Mouse (Mus musculus) urinary bladder, postnatal 25 days (tissue): Measurements from ENCODE around the gene Tmeff1.

ENCODE experiments used
- DNase-seq: peaks from one replicate; pipeline ENCODE4 v3.0.0; 2022; ENCODE audit warnings: low spot score

Gene Tmeff1

DNA sequence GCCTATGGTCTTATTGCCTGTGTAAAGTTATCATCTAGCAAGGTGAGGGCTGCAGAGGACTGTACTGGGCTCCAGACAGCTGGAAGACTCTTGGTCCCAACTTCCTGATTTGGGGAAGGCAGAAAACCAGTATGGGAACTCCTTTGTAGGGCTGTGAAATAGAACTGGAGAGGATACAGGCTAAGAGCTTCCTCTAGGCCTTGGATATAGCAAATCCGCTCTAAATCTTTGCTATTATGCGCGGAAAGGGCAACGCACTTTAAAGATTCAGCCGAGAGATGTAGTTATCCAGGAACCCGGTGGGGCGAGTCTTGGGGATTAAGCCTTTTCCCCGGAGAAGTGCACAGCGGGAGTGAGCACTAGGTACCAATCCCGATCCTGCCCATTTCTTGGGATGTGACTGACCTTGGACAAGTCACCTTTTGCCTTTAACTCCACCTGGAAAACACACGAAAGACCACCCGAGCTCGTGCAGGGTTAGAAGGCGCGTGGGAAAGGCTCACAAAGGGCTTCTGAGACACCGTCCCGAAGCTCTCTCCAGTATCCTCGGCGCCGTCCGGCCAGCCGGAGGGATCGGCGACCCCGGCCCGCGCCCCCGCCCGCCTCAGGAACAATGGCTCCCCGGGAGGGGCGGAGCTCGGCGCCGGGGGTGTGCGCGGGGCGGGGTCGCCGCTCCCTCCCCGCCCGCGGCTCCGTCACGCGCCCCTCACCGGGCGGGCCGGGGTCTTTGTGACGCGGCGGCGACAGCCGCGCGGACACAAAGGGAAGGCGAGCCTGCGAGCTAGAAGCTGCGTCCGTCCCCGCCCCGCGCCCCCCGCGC is at the start of gene Tmeff1:
Gene Tmeff1 (plus strand): TSS at position 754 of the 820 bp plus-strand sequence.
- DNase-seq, result peak; percentile 26

DNA sequence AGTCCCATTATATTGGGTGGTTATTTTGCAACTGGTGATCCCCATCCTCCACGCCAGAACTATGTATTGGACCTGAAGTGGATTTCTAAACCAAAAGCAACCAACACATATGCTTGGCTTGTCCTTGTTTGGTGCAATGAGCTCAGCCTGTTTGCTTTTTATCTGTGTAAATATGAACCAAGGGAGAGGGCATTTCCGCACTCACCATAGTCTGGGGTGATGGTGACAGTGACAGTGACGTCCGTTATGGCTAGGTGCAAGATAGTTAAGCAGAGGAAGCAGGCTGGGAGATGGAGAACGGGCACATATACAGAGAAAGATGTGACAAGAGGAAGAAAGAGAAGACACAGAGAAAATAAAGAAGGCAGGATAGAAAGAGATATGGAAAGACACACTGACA is 48.7 kb upstream of the Tmeff1 start:
- no peak for DNase-seq

DNA sequence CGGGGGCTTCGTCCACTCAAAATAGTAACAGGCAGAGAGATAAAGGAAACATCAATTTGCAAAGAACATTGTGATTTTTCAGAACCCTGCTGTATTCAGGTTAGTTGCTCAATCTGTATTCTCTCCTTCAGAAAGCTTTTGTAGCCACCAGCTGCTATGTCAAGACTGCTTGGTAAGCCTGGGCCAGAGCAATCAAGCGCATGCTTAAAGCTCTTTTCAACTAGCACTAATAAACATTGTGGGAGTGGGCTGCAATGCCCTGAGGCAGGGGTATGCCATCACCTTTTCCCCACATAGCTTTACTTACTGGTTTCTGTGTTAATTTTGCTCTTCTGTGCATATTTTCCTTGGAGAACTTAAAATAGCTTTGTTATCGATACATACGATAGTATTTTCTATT is 48.0 kb upstream of the Tmeff1 start:
- DNase-seq, result no peak

DNA sequence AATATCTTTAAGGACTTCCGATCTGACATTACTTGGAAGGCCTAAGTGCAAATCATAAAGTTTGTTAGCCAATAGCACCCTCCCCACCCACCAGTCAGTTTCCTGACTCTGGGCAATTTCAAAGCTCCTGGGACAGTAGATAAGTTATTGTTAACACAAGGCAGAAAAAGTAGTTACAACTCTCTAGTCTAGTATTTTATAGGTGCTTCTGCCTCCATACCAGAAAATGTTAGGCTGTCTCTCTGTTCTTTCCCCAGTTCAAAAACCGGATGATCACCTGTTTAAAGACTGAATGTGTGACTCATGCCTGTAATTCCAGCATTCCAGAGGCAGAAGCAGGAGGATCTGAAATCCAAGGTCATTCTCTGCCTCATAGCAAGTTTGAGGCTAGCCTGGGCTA is 46.4 kb upstream of the Tmeff1 start:
- DNase-seq, result no peak

GRCm38 (mm10) chr4:48539841-48540575 is 45.0 kb upstream of the Tmeff1 start, which contains the start of gene Msantd3:
TSS of gene Msantd3 (plus strand) at chr4:48539935.
- DNase-seq, result peak; percentile 47

DNA sequence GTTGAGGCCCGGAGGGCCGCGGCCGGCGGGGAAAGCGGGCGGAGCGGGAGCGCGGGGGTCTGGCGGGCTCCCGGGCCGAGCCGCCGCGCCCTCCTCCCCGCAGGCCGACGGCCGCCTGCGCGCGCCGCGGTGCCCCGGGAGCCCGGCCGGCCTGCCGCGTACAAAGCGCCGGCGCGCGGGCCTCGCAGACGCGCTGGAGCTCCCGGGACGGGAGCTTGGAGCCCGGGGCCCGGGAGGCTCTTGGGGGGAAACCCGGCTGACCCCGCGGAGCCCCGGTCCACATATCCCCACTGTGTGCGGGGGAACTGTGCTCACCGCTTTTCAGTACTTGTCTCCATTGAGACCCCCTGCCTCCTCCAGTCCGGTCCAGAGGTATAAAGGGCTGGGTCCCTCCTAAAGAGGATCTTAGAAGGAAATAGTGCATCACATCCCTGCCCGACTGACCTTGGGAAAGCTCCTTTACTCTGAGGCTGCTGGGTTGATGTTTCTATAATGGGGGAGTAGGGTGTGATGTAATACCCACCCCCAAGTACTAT is 44.3 kb upstream of the Tmeff1 start:
- peak; percentile 41 for DNase-seq

DNA sequence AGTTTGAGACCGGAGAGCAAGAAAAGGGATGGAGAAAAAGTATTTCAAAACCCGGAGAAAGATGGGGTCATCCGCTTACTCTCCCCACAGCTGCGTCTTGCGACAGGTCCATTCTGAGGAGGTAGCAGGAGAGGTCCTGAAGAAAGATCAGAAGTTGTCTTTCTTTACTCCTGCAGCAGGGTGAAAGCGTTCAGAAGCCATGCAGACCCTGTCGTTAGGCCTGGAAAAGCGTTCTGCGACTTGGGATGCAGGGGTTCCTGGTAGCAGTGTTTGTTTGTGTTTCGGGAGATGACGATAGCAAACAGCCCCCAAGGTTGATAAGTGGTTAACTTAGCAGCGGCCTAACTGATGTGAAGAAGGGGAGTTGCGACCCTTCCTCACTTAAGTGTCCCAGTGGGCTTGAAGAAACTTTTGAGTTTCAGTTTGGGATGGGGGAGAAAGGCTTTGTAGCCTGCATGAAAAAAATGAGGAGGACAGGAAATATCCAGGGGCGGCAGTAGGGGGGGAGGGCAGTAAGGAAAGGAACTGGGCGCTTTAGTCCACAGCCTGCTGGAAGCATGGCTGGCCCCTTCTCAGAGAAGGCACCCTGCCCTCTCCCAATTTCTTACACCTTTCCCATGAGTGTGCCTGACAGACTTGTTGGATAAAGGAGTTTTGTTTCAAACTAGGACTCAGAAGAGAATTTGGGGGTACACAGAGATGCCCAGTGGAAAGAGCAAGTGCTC is 43.3 kb upstream of the Tmeff1 start:
- no peak for DNase-seq

DNA sequence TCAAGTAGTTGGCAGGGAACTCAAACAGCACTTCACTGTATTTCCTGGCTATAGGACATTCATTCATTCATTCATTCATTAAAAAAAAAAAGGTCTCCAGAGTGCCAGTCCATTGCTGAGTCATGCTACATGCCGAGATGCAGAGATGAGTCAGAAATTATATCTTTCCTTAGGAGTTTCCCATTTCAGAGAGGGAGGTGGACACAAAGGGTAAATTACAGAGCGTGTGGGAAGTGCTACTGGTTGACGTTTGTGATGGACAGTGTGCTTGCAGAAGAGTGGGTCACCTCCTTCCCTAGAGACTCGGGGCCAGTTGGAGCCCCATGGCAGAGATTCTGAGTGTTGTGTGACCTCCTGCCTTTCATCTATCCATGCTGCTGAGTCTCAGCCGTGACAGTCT is 42.6 kb upstream of the Tmeff1 start:
- no peak for DNase-seq

DNA sequence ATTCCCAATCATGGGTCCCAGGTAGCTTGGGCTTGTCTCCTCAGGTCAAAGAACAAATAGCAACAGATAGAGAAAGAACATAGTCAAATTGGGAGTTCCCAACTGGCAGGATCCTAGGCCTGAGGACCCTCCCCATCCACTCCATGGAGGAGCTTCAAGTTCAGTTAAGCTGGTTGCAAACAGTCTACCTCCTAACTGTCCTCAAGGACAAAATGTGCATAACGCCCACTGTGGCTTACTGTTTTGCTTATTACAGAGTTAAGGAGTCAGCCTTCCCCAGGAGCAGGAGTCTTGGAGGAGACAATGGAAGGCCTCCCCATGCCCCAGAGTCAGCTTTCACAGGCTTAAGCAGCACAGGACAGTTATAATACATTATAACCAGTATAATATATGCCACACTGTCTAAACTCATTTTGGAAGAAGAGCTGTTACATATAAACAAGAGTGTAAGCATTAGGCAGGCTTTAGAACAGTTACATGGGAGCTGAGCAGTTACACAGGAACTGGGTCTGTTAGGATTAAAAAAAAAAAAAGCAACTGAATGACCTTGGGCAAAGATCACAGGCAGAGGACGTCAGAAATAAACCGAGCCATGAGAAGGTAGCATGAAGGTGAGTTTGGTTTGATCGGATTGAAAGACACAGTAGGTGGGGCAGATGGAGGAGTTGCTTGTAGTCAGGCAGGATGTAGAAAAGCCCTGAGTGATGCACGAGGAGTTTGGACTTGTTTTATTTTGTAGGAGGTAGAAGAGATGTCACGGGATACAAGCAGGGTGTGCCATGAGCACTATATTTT is 41.7 kb upstream of the Tmeff1 start:
- DNase-seq, result no peak

DNA sequence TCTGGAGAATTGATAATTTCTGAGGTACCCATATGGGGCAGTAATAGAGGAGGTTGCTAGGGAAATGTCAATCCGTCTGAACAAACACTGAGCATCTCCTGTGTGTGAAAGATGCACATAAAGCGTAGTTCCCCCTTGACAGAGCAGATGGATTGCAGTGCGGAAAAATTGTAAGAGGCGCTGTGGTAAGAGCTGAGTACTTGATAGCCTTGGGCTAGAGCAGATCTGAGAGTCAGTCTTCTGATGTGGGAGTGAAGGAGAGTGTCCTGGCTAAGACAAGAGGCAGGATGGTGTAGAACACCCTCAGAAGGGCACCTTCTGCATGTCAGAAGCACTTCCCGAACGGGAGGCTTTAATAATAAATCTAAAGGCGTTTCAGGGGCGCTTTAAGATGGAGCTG is 40.8 kb upstream of the Tmeff1 start:
- no peak for DNase-seq

GRCm38 (mm10) chr4:48545966-48546365 is 39.0 kb upstream of the Tmeff1 start:
- DNase-seq, result no peak

DNA sequence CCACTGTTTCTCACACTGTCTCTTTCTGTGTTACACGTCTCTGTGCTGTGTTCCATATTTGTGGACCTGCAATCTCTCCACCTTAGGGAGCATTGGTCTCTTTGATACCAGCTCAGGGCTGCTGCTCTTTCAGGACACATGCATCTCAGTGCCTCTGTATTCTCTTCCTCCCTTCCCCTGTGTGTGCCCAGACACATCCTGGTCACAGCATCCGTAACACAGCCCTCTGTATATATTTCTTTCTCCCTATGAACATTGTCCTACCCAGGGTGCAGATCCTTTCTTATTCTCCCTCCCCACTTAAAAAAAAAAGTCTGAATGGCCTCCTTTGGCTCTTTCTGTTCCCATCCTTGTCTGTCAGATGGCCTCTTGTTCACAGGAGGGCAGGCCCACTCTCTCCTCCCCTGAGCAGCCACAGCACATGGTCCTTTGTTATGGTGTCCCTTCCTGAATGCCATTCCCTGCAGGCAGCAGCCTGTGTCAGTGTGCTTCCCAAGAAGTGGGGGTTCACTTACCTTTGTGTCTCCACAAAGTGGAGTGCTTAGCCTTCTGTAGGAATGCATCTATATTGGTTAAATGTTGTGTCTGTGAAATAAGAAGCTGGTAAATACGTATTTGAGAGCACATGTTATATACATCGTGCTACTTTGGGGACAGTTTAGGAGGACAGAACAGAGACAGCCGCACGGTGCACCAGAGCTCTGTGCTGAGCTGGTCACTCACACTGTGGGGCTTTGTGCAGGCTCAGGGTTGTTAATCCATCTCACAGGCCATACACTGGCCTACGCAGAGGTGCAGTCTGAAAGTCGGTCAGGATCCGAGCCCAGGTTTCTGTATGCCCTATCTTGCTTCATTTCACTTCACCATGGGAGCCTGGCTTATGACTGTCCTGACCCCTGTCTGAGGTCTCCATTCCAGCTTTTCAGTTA is 38.1 kb upstream of the Tmeff1 start:
- no peak for DNase-seq

DNA sequence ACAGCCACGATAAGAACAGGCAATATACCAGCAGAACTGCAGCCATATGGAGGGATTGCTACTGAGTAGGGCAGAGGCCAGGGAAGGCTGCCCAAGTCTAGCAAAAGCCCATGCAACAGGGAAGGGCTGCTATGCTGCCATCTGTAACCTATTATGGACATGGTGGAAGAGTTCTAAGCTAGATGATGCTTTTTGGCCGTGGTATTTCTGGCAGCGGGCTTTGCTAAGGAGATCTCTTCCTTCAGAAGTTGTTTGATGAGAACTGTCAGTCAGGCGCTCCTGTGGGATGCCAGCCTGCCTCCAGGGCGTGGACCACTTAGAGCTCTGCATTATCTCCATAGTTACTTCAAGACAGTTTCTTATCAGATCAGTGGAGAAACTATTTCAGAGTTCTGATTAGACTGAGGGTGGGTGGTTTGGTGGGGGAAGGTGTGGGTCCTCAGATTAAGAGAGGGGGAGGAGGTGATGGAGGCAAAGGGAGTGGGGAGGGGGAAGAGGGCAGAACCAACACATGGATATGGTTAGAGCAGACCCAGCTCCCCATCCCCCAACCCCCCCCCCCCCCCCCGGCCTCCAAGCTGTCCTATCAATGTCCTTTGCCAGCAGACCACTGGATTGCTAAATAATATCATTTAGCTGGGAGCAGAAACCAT is 36.5 kb upstream of the Tmeff1 start:
- no peak for DNase-seq

- no peak for DNase-seq
Measured at GRCm38 (mm10) chr4:48549661-48550060, 35.3 kb upstream of the Tmeff1 start.

DNA sequence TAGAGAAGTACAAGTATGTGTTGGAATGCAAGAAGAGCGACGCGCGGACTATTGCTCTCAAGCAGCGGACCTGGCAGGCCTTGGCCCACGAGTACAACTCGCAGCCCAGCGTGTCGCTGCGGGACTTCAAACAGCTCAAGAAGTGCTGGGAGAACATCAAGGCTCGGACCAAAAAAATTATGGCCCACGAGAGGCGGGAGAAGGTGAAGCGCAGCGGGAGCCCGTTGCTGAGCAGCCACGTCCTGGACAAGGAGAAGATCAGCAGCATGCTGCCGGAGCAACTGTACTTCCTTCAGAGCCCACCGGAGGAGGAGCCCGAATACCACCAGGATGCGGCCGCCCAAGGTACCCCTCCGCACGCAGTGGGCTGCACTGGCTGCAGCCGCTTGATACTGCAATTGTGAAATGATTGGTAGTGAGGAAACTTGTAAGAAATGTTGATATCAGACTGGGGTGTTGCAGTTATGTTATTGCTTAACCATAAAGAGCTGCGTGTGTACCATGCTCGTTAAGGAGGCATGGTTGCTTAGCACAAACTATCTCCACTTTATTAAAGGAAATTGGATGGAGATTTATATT is 32.4 kb upstream of the Tmeff1 start:
- no peak for DNase-seq

- DNase-seq, result no peak
Measured at GRCm38 (mm10) chr4:48554132-48554531, 30.8 kb upstream of the Tmeff1 start.

DNA sequence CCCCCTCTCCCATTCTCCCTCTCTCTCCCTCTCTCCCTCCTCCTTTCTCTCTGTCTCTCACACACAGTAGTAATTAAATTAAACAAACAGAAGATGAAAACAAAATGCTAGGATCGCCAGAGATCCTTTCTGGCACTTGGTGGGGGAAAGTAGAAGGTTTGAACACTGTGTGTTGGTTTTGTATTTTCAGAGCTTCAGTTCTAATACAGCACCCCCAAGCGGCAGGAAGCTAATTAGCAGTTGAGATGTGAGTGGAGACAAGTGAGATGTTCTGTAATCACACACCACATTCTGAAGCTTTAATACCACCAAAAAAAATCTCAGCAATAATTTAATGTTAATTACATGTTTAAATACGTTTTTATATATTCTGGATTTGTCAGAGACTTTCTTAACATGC is 29.2 kb upstream of the Tmeff1 start:
- peak; percentile 35 for DNase-seq

GRCm38 (mm10) chr4:48559652-48560051 is 25.3 kb upstream of the Tmeff1 start:
- DNase-seq, result no peak

DNA sequence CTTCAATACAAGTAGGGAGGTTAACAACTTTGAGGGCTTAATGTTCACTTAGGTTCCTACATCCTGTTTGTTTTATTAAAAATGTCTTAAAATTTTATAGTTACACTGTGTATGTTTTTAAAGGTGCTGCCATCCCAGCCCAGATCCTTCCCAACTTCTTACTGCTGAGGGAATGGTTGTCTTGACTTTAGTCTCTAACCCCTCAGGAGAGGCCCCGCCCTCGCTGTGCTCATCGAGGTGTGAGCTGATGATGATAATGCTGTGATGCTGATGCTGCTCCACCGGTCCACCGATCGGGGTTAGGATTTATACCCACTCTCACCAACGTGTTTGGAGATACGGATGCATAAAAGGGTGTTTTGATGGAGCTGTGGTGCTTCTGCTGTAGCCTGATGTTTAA is 23.1 kb upstream of the Tmeff1 start:
- DNase-seq, result no peak

- no peak for DNase-seq
Measured at GRCm38 (mm10) chr4:48564962-48565361, 20.0 kb upstream of the Tmeff1 start.
